Mouse (Mus musculus) erythroblast, embryonic 14.5 days (primary cell): ENCODE results near the gene Map3k12.

Experiments
- GATA1 ChIP-seq: IDR thresholded peaks from 2 replicates; pipeline ENCODE4 v1.6.1; 2012; ENCODE audit warnings: low read length, inconsistent platforms, mixed read lengths
- TAL1 ChIP-seq: IDR thresholded peaks from 3 replicates; pipeline ENCODE4 v1.6.1; 2012; ENCODE audit warnings: low read length, inconsistent platforms, mixed read lengths

DNA sequence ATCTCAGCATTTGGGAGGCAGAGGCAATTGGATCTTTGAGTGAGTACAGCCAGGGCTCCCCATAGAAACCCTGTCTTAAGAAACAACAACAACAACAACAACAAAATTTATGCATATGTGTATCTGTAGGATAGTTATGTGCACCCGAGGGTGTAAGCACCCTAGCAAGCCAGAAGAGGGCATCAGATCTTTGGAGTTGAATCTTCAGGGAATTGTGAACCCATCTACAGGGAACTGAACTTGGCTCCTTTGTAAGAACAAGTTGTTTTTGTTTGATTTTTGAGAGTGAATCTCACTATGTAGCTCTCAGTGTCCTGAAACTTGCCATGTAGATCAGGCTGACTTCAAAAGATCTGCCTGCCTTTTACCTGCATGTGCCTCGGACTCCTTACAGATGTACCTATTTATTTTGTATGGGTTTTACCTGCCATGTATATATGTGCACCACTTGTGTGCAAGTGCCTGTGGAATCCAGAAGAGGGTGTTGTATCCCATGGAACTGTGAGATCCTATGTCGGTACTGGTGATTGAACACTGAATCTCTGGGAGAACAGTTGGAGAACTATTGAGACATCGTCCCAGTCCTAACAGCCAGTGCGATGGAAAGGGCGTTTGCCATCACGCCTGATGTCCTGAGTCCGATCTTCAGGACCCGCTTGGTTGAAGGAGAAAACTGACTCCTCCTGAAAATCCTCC lies 48.0 kb downstream of the Map3k12 start:
- no peak for TF ChIP-seq GATA1
- no peak for TF ChIP-seq TAL1
